Mouse (Mus musculus) kidney, adult 9 months (tissue): Measurements from ENCODE around the gene Dennd2a.

ENCODE experiments used
- DNase-seq: peaks from one replicate; pipeline ENCODE4 v3.0.0; 2022

Dennd2a gene

GRCm38 (mm10) chr6:39555648-39555945 is 2.1 kb downstream of the Dennd2a start:
- DNase-seq = no peak

- no peak for DNase-seq
Measured at GRCm38 (mm10) chr6:39554888-39555647, 2.6 kb downstream of the Dennd2a start.

- no peak for DNase-seq
Measured at GRCm38 (mm10) chr6:39551981-39552636, 5.6 kb downstream of the Dennd2a start.

GRCm38 (mm10) chr6:39548030-39548429 is 9.6 kb downstream of the Dennd2a start:
- DNase-seq = no peak

- DNase-seq = no peak
Measured at GRCm38 (mm10) chr6:39545474-39545873, 12.2 kb downstream of the Dennd2a start.

GRCm38 (mm10) chr6:39543769-39544420 is 13.8 kb downstream of the Dennd2a start:
- peak; percentile 18 for DNase-seq

- DNase-seq = peak; percentile 69
Measured at GRCm38 (mm10) chr6:39542631-39543597, 14.8 kb downstream of the Dennd2a start.

- no peak for DNase-seq
Measured at GRCm38 (mm10) chr6:39540563-39540962, 17.1 kb downstream of the Dennd2a start.

- DNase-seq = peak; percentile 67
Measured at GRCm38 (mm10) chr6:39539679-39540155, 17.9 kb downstream of the Dennd2a start.

- peak; percentile 26 for DNase-seq
Measured at GRCm38 (mm10) chr6:39538227-39538626, 19.4 kb downstream of the Dennd2a start.

- no peak for DNase-seq
Measured at GRCm38 (mm10) chr6:39537276-39537675, 20.4 kb downstream of the Dennd2a start.

- peak; percentile 28 for DNase-seq
Measured at GRCm38 (mm10) chr6:39536621-39537020, 21.0 kb downstream of the Dennd2a start.

GRCm38 (mm10) chr6:39534944-39535343 is 22.7 kb downstream of the Dennd2a start:
- no peak for DNase-seq

GRCm38 (mm10) chr6:39528671-39529535 is 28.8 kb downstream of the Dennd2a start:
- DNase-seq = peak; percentile 19

- no peak for DNase-seq
Measured at GRCm38 (mm10) chr6:39527811-39528210, 29.9 kb downstream of the Dennd2a start.

- DNase-seq = no peak
Measured at GRCm38 (mm10) chr6:39527337-39527784, 30.3 kb downstream of the Dennd2a start.

- DNase-seq = no peak
Measured at GRCm38 (mm10) chr6:39526797-39527196, 30.9 kb downstream of the Dennd2a start.

GRCm38 (mm10) chr6:39523161-39523560 is 34.5 kb downstream of the Dennd2a start:
- no peak for DNase-seq

- no peak for DNase-seq
Measured at GRCm38 (mm10) chr6:39522425-39522824, 35.2 kb downstream of the Dennd2a start.

GRCm38 (mm10) chr6:39515739-39516131 is 41.9 kb downstream of the Dennd2a start:
- no peak for DNase-seq

- no peak for DNase-seq
Measured at GRCm38 (mm10) chr6:39515040-39515738, 42.5 kb downstream of the Dennd2a start.
